Mouse (Mus musculus) liver, embryonic 14.5 days (tissue): ENCODE data around the gene Ccdc78. TPM values are rescaled to one million over a fixed set of nuclear protein-coding genes. Genes with fewer than 3 reads are reported as not detected.

Source experiments
- ATAC-seq: fragments of 200-750 bp; cut with Nextera tagmentation; 2 replicates; pipeline ENCODE4 v1.8.0; 2017; ENCODE audit warnings: moderate number of reproducible peaks, mild to moderate bottlenecking, moderate library complexity; ENCODE audit not compliant: insufficient read depth
- DNase-seq, 3 experiments: peaks; one replicate each; pipeline ENCODE4 v3.0.0-alpha.2; 2012 to 2013; ENCODE audit warnings: low read depth in 3 of 3, low spot score in 3 of 3
- H3K27ac ChIP-seq: fragments of 300-500 bp; sonication (generic); 2 replicates; pipeline ENCODE4 v1.5.1; 2014; ENCODE audit warnings: moderate library complexity, mild to moderate bottlenecking, control low read depth, inconsistent platforms
- H3K27me3 ChIP-seq: fragments of 300-500 bp; sonication (generic); 2 replicates; pipeline ENCODE4 v1.6.1; 2014; ENCODE audit warnings: mild to moderate bottlenecking, low read length, moderate library complexity; ENCODE audit not compliant: control insufficient read depth, insufficient read depth
- H3K36me3 ChIP-seq: fragments of 300-500 bp; sonication (generic); replicated peaks from 2 replicates; pipeline ENCODE4 v1.6.1; 2014; ENCODE audit warnings: low read depth; ENCODE audit not compliant: control insufficient read depth, insufficient read depth
- H3K4me1 ChIP-seq, 2 experiments: fragments of 200-500 bp in 1 of 2; fragments of 300-500 bp in 1 of 2; sonication (generic) in 1 of 2; replicated peaks; 2 replicates each; pipeline ENCODE4 v1.6.1; 2012 to 2014; ENCODE audit warnings: antibody characterized with exemption in 1 of 2, inconsistent platforms in 1 of 2, low read length in 1 of 2; ENCODE audit not compliant: control insufficient read depth in 2 of 2, insufficient read depth in 2 of 2
- H3K4me2 ChIP-seq: fragments of 300-500 bp; sonication (generic); 2 replicates; pipeline ENCODE4 v1.6.1; 2014; ENCODE audit warnings: low read depth, mild to moderate bottlenecking, control low read depth, moderate library complexity
- H3K4me3 ChIP-seq, 2 experiments: fragments of 200-500 bp in 1 of 2; fragments of 300-500 bp in 1 of 2; sonication (generic) in 1 of 2; 2 replicates each; pipeline ENCODE4 v1.5.1; 2012 to 2014; ENCODE audit warnings: low read depth in 2 of 2, low read length in 2 of 2, mild to moderate bottlenecking in 2 of 2, control low read depth in 1 of 2, inconsistent platforms in 1 of 2, moderate library complexity in 1 of 2; ENCODE audit not compliant: insufficient read depth in 1 of 2
- H3K9ac ChIP-seq: fragments of 300-500 bp; sonication (generic); replicated peaks from 2 replicates; pipeline ENCODE4 v1.6.1; 2014; ENCODE audit warnings: mild to moderate bottlenecking, control low read depth, moderate library complexity
- H3K9me3 ChIP-seq: fragments of 300-500 bp; sonication (generic); 2 replicates; pipeline ENCODE4 v1.6.1; 2016; ENCODE audit warnings: low read length, mixed read lengths; ENCODE audit not compliant: control insufficient read depth
- CTCF ChIP-seq: IDR thresholded peaks from 2 replicates; pipeline ENCODE4 v1.5.1; 2016; ENCODE audit warnings: antibody characterized with exemption, low read depth, control low read depth
- EP300 ChIP-seq: IDR thresholded peaks from 2 replicates; pipeline ENCODE4 v1.6.1; 2016; ENCODE audit warnings: antibody characterized with exemption, low read depth
- WGBS: fragments of 180-500 bp; shearing (Covaris S2); extraction: QIAGEN DNeasy Blood & Tissue Kit; methylation state at CpG from one replicate; pipeline ENCODE4 v1.1.7; 2014; ENCODE audit not compliant: insufficient replicate concordance; 5-methylcytosine and 5-hydroxymethylcytosine counted together
- polyA plus RNA-seq, 2 experiments: library from polyadenylated mRNA; depleted of rRNA in 1 of 2; stranded (reverse) in 1 of 2; unstranded in 1 of 2; fragments of >200 nt; fragmentation: Nextera tagmentation in 1 of 2; extraction: Ambion mirVana in 1 of 2; gene quantifications; 2 replicates each; pipeline versions ENCODE4 v1.2.1 to v1.2.3; 2012 to 2014

The Ccdc78 gene
- polyA plus RNA-seq, 2 experiments, result 0.02 TPM; not detected in 1

DNA sequence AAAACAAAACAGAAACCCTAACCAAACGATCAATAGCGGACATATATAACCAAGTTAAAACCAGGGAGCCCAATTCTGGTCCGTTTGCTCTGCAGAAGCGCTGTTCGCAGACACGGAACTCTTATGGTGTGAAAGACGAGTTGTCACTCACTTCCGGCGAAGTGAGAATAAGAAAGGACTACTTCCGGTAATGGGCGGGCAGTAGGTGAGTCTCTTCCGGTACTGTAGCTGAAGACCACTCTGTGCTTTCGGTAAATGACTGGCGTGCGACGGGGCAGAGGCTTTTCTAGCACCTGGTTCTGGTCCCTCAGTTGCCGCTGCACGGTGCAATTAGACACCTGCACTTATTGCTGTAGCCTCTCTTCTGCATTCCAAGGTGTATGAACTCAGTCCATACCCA is 37.1 kb downstream of the Ccdc78 start, which contains the start of gene Wdr24:
TSS of gene Wdr24 (plus strand) at position 176 of the 400 bp plus-strand sequence.
- peak within 1 kb of the TSS; percentile 82 for H3K9ac ChIP-seq
- peaks cover 11 to 13% of the 10 kb centered on the region in 2 experiments; a peak in 3 of 4 replicates for H3K4me1 ChIP-seq
- 0% methylated on average over 18 of the region's 18 CpGs for WGBS
- peak; percentile 81 to 82 (median 81) for DNase-seq
- H3K27me3 ChIP-seq, result peaks cover 25% of the 10 kb centered on the region
- H3K36me3 ChIP-seq, result peaks cover 3% of the 10 kb centered on the region
- H3K4me2 ChIP-seq, result peak within 1 kb of the TSS; percentile 87
- peak; percentile 67 for ATAC-seq
- peak within 1 kb of the TSS; percentile 59 for H3K27ac ChIP-seq
- peak within 1 kb of the TSS; percentile 77 to 99 for H3K4me3 ChIP-seq
- H3K9me3 ChIP-seq, result no peaks in the 10 kb centered on the region
- TF ChIP-seq EP300 (no peak), CTCF (no peak)

DNA sequence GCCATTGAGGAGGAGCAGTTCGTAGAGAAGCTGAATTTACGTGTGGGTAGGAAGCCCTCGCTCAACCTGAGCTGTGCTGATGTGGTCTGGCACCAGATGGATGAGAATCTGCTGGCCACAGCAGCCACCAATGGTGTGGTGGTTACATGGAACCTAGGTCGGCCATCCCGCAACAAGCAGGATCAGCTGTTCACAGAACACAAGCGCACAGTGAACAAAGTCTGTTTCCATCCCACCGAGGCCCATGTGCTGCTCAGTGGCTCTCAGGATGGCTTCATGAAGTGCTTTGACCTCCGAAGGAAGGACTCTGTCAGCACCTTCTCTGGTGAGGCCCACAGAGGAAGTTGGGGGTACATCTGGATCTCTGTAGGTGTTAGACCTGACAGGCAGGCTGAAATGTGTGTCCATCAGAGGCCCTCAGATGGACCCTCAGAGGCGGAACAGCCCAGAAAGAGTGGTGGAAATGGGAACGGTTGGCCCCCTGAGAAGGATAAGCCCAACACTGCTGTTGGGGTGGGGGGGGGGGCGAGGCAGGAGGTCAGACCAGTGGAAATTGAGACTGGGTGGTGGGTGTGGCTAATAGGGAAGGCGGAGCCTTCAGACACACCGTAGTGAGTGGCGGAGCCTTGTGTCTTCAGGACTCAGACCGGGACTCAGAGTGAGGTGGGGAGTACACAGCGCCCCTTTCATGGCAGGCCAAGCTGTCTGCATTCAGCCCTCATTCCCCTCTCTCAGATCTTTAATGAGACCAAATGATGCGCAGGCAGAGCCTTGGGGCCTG is 38.2 kb downstream of the Ccdc78 start:
- H3K4me1 ChIP-seq, result peaks cover 11 to 15% of the 10 kb centered on the region in 2 experiments; a peak in 3 of 4 replicates
- peaks cover 14% of the 10 kb centered on the region for H3K27me3 ChIP-seq
- no peak for TF ChIP-seq EP300
- no peak for TF ChIP-seq CTCF
- ATAC-seq (no peak), DNase-seq (no peak)
- peak overlapping the region; percentile 87 for H3K4me2 ChIP-seq
- peak overlapping the region; percentile 77 to 99 for H3K4me3 ChIP-seq
- no peak overlapping the region for H3K27ac ChIP-seq
- H3K9me3 ChIP-seq, result no peaks in the 10 kb centered on the region
- peak overlapping the region; percentile 82 for H3K9ac ChIP-seq
- 53% methylated on average over 17 of the region's 17 CpGs for WGBS
- H3K36me3 ChIP-seq, result peaks cover 3% of the 10 kb centered on the region

- Histone ChIP-seq H3K9ac (no peak overlapping the region), H3K9me3 (no peaks in the 10 kb centered on the region), H3K4me3 (no peak overlapping the region), H3K36me3 (peaks cover 3% of the 10 kb centered on the region), H3K4me2 (peak overlapping the region; percentile 87; the same call in 1 of the 2 replicates), H3K4me1 (peaks cover 11 to 17% of the 10 kb centered on the region in 2 experiments; a peak in 3 of 4 replicates), H3K27me3 (peaks cover 6% of the 10 kb centered on the region), H3K27ac (no peak overlapping the region)
- TF ChIP-seq CTCF (no peak), EP300 (no peak)
- no peak for ATAC-seq
- WGBS, result 78% methylated on average over 6 of the region's 6 CpGs
- no peak for DNase-seq
These were observed 38.9 kb downstream of the Ccdc78 start for GRCm38 (mm10) chr17:25825311-25825710.

DNA sequence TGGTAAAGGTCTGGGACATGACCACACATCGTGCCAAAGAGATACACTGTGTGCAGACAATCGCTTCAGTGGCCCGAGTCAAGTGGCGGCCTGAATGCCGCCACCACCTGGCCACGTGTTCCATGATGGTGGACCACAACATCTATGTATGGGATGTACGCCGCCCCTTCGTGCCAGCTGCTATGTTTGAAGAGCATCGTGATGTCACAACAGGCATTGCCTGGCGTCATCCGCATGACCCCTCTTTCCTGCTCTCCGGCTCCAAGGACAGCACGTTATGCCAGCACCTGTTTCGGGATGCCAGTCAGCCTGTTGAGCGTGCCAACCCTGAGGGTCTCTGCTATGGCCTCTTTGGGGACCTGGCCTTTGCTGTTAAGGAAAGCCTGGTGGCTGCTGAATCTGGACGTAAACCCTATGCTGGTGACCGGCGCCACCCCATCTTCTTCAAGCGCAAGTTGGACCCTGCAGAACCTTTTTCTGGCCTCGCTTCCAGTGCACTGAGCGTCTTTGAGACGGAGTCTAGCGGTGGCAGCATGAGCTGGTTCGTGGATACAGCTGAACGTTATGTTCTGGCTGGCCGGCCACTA is 39.7 kb downstream of the Ccdc78 start:
- Histone ChIP-seq H3K4me3 (no peak overlapping the region), H3K27ac (no peak overlapping the region), H3K4me1 (peaks cover 11 to 17% of the 10 kb centered on the region in 2 experiments; a peak in 3 of 4 replicates), H3K9me3 (no peaks in the 10 kb centered on the region), H3K4me2 (no peak overlapping the region), H3K36me3 (peaks cover 9% of the 10 kb centered on the region), H3K9ac (no peak overlapping the region), H3K27me3 (no peaks in the 10 kb centered on the region; the same call in 1 of the 2 replicates)
- ATAC-seq (no peak), DNase-seq (no peak)
- WGBS, result 87% methylated on average over 27 of the region's 27 CpGs
- TF ChIP-seq EP300 (no peak), CTCF (no peak)

DNA sequence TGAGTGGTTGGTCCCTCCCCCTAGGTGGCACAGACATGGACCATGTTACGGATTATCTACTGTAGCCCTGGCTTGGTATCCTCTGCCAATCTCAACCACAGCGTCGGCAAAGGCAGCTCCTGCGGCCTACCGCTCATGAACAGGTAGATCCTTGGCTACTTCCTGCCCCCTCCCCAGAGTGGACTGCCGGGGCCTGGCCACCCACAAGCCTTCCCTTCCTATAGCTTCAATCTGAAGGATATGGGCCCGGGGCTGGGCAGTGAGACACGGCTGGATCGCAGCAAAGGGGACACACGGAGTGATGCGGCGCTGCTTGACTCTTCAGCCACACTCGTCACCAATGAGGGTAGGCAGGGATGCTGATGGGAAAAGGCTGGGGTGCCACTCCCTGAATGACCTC is 40.6 kb downstream of the Ccdc78 start:
- no peak overlapping the region for H3K4me3 ChIP-seq
- DNase-seq (no peak), ATAC-seq (no peak)
- no peaks in the 10 kb centered on the region; the same call in 1 of the 2 replicates for H3K27me3 ChIP-seq
- H3K27ac ChIP-seq, result no peak overlapping the region
- peaks cover 18 to 25% of the 10 kb centered on the region in 2 experiments for H3K4me1 ChIP-seq
- H3K36me3 ChIP-seq, result peaks cover 14% of the 10 kb centered on the region
- no peak for TF ChIP-seq CTCF
- TF ChIP-seq EP300, result no peak
- no peak overlapping the region for H3K9ac ChIP-seq
- WGBS, result 87% methylated on average over 13 of the region's 13 CpGs
- no peaks in the 10 kb centered on the region for H3K9me3 ChIP-seq
- no peak overlapping the region for H3K4me2 ChIP-seq
